Mouse (Mus musculus) megakaryocyte, embryonic 14.5 days (primary cell): ENCODE measurements around the gene Slc9a3r2.

Experiments used
- FLI1 ChIP-seq: IDR thresholded peaks from 2 replicates; pipeline ENCODE4 v1.6.1; 2012; ENCODE audit warnings: low read length, inconsistent platforms, mixed read lengths
- GATA1 ChIP-seq: IDR thresholded peaks from 3 replicates; pipeline ENCODE4 v1.6.1; 2012; ENCODE audit warnings: mixed read lengths, low read length, inconsistent platforms, borderline replicate concordance

DNA sequence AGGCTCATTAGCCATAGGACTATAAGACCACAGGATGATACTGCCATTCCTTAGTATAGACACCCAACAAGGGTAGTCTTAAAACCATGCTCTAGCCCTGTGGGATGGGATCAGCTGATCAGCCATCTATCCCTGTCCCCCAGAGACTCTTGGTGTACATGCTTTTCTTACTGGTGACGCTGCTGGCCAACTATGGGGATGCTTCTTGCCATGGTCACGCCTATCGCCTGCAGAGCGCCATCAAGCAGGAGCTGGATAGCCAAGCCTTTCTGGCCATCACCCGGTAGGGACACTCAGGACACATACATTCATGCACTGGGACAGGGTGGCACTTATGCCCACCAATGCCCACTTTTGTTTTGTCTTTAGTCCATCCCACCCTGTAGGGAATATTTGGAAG, 58.4 kb downstream of the Slc9a3r2 start:
- no peak for TF ChIP-seq FLI1
- TF ChIP-seq GATA1: no peak
